Mouse (Mus musculus): ENCODE results near the gene Gdi1.

- no peak for TF ChIP-seq CTCF (IDR thresholded peaks at IDR 0.05; ENCODE audit: insufficient read depth, low read depth, low read length)
- TF ChIP-seq POLR2A (IDR thresholded peaks at IDR 0.05; ENCODE audit: insufficient read depth, low read depth, low read length): no peak
Measured at GRCm38 (mm10) chrX:74293431-74293830, 11.4 kb upstream of the Gdi1 start.

Data from olfactory bulb, adult 2 months (tissue).